Mouse (Mus musculus): ENCODE measurements around the gene Opcml. TPM values are rescaled to one million over a fixed set of nuclear protein-coding genes. Genes with fewer than 3 reads are reported as not detected.
A peak's percentile ranks its signal among the peaks of the same experiment; 100 is the strongest.

The Opcml gene
- total RNA-seq, 1 experiment, result 0.49 TPM

DNA sequence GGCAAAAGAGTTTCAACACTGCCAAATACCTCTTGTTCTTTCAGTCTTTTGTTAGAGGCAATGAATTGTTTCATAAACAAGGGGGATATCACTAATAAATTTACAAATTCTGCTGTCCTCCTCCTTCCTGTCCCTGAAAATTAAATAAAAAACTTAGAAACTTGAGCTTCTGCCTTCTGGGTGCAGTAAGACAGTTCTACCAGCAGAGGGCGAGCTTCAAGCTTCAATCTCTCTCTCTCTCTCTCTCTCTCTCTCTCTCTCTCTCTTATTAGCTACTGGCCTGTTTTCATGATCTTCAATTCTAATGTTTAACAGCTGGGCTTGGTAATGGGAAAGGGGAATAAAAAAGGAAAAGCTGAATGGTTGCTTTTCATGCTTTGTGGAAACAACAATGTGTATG lies 615.2 kb downstream of the Opcml start:
- no peak overlapping the region for H3K27ac ChIP-seq (ENCODE audit: insufficient read depth, low read depth, low read length, poor library complexity, severe bottlenecking)
- H3K4me1 ChIP-seq (ENCODE audit: control insufficient read depth in 2 of 2, insufficient read depth in 2 of 2, low read length in 2 of 2, poor library complexity in 1 of 2), result 0 out of 4 replicates have a peak, but pooled peaks cover 0 to 2% of the 10 kb centered on the region in 2 experiments
- H3K9ac ChIP-seq (ENCODE audit: insufficient read depth, low read depth, low read length, poor library complexity, severe bottlenecking), result no peak overlapping the region
- in situ Hi-C loops (cut with MboI; ENCODE audit: low sequenced_read_pairs in 2 of 2, unreplicated experiment in 2 of 2), result no loop called here
- H3K9me3 ChIP-seq (ENCODE audit: control insufficient read depth, insufficient read depth, low read depth, low read length), result no peaks in the 10 kb centered on the region
- TF ChIP-seq CHD2 (IDR thresholded peaks at IDR 0.05; ENCODE audit: low read depth, low read length) (no peak), MAFK (IDR thresholded peaks at IDR 0.05; ENCODE audit: insufficient read depth, low read depth, low read length) (no peak), ZNF384 (IDR thresholded peaks at IDR 0.05; ENCODE audit: low read depth, low read length) (no peak), HCFC1 (IDR thresholded peaks at IDR 0.05; ENCODE audit: borderline replicate concordance, insufficient read depth, low read length) (no peak), ZC3H11A (IDR thresholded peaks at IDR 0.05; ENCODE audit: borderline replicate concordance, low read depth, low read length) (peak; percentile 15; the same call in 1 of the 2 replicates)
- no peak overlapping the region for H3K4me3 ChIP-seq (ENCODE audit: insufficient read depth in 1 of 2, low read depth in 1 of 2, low read length in 2 of 2, poor library complexity in 1 of 2, severe bottlenecking in 1 of 2)
- peak; percentile 19 for DNase-seq (ENCODE audit: low read depth, low spot score)
- H3K36me3 ChIP-seq (ENCODE audit: control insufficient read depth, insufficient read depth, low read length, poor library complexity, severe bottlenecking), result no peaks in the 10 kb centered on the region

- Histone ChIP-seq H3K4me3 (ENCODE audit: insufficient read depth in 1 of 2, low read depth in 1 of 2, low read length in 2 of 2, poor library complexity in 1 of 2, severe bottlenecking in 1 of 2) (no peak overlapping the region), H3K9ac (ENCODE audit: insufficient read depth, low read depth, low read length, poor library complexity, severe bottlenecking) (no peak overlapping the region), H3K36me3 (ENCODE audit: control insufficient read depth, insufficient read depth, low read length, poor library complexity, severe bottlenecking) (no peaks in the 10 kb centered on the region), H3K27ac (ENCODE audit: insufficient read depth, low read depth, low read length, poor library complexity, severe bottlenecking) (no peak overlapping the region), H3K9me3 (ENCODE audit: control insufficient read depth, insufficient read depth, low read depth, low read length) (no peaks in the 10 kb centered on the region), H3K4me1 (ENCODE audit: control insufficient read depth in 2 of 2, insufficient read depth in 2 of 2, low read length in 2 of 2, poor library complexity in 1 of 2) (no peaks in the 10 kb centered on the region)
- TF ChIP-seq ZC3H11A (IDR thresholded peaks at IDR 0.05; ENCODE audit: borderline replicate concordance, low read depth, low read length) (no peak), MAFK (IDR thresholded peaks at IDR 0.05; ENCODE audit: insufficient read depth, low read depth, low read length) (no peak), HCFC1 (IDR thresholded peaks at IDR 0.05; ENCODE audit: borderline replicate concordance, insufficient read depth, low read length) (no peak), CHD2 (IDR thresholded peaks at IDR 0.05; ENCODE audit: low read depth, low read length) (no peak), ZNF384 (IDR thresholded peaks at IDR 0.05; ENCODE audit: low read depth, low read length) (no peak)
- in situ Hi-C loops (cut with MboI; ENCODE audit: low sequenced_read_pairs in 2 of 2, unreplicated experiment in 2 of 2), result no loop called here
- no peak for DNase-seq (ENCODE audit: low read depth, low spot score)
Observed at GRCm38 (mm10) chr9:28420808-28421207, 630.2 kb downstream of the Opcml start.

- Histone ChIP-seq H3K27ac (ENCODE audit: insufficient read depth, low read depth, low read length, poor library complexity, severe bottlenecking) (no peak overlapping the region), H3K9ac (ENCODE audit: insufficient read depth, low read depth, low read length, poor library complexity, severe bottlenecking) (no peak overlapping the region), H3K4me1 (ENCODE audit: control insufficient read depth in 2 of 2, insufficient read depth in 2 of 2, low read length in 2 of 2, poor library complexity in 1 of 2) (no peaks in the 10 kb centered on the region), H3K36me3 (ENCODE audit: control insufficient read depth, insufficient read depth, low read length, poor library complexity, severe bottlenecking) (no peaks in the 10 kb centered on the region), H3K9me3 (ENCODE audit: control insufficient read depth, insufficient read depth, low read depth, low read length) (no peaks in the 10 kb centered on the region), H3K4me3 (ENCODE audit: insufficient read depth in 1 of 2, low read depth in 1 of 2, low read length in 2 of 2, poor library complexity in 1 of 2, severe bottlenecking in 1 of 2) (no peak overlapping the region)
- no peak for DNase-seq (ENCODE audit: low read depth, low spot score)
- in situ Hi-C loops (cut with MboI; ENCODE audit: low sequenced_read_pairs in 2 of 2, unreplicated experiment in 2 of 2), result no loop called here
- TF ChIP-seq ZC3H11A (IDR thresholded peaks at IDR 0.05; ENCODE audit: borderline replicate concordance, low read depth, low read length), result no peak
- no peak for TF ChIP-seq CHD2 (IDR thresholded peaks at IDR 0.05; ENCODE audit: low read depth, low read length)
- TF ChIP-seq ZNF384 (IDR thresholded peaks at IDR 0.05; ENCODE audit: low read depth, low read length), result no peak
- TF ChIP-seq HCFC1 (IDR thresholded peaks at IDR 0.05; ENCODE audit: borderline replicate concordance, insufficient read depth, low read length), result no peak
- no peak for TF ChIP-seq MAFK (IDR thresholded peaks at IDR 0.05; ENCODE audit: insufficient read depth, low read depth, low read length)
Observed at GRCm38 (mm10) chr9:28423407-28423806, 632.8 kb downstream of the Opcml start.

GRCm38 (mm10) chr9:28432159-28432558 lies 641.6 kb downstream of the Opcml start:
- TF ChIP-seq CHD2 (IDR thresholded peaks at IDR 0.05; ENCODE audit: low read depth, low read length), result no peak
- no peak for TF ChIP-seq MAFK (IDR thresholded peaks at IDR 0.05; ENCODE audit: insufficient read depth, low read depth, low read length)
- TF ChIP-seq HCFC1 (IDR thresholded peaks at IDR 0.05; ENCODE audit: borderline replicate concordance, insufficient read depth, low read length), result no peak
- TF ChIP-seq ZNF384 (IDR thresholded peaks at IDR 0.05; ENCODE audit: low read depth, low read length), result no peak
- TF ChIP-seq ZC3H11A (IDR thresholded peaks at IDR 0.05; ENCODE audit: borderline replicate concordance, low read depth, low read length), result no peak
- no peak overlapping the region for H3K9ac ChIP-seq (ENCODE audit: insufficient read depth, low read depth, low read length, poor library complexity, severe bottlenecking)
- no peaks in the 10 kb centered on the region for H3K9me3 ChIP-seq (ENCODE audit: control insufficient read depth, insufficient read depth, low read depth, low read length)
- H3K4me1 ChIP-seq (ENCODE audit: control insufficient read depth in 2 of 2, insufficient read depth in 2 of 2, low read length in 2 of 2, poor library complexity in 1 of 2), result no peaks in the 10 kb centered on the region
- no peak overlapping the region for H3K4me3 ChIP-seq (ENCODE audit: insufficient read depth in 1 of 2, low read depth in 1 of 2, low read length in 2 of 2, poor library complexity in 1 of 2, severe bottlenecking in 1 of 2)
- H3K27ac ChIP-seq (ENCODE audit: insufficient read depth, low read depth, low read length, poor library complexity, severe bottlenecking), result no peak overlapping the region
- in situ Hi-C loops (cut with MboI; ENCODE audit: low sequenced_read_pairs in 2 of 2, unreplicated experiment in 2 of 2), result no loop called here
- no peak for DNase-seq (ENCODE audit: low read depth, low spot score)
- no peaks in the 10 kb centered on the region for H3K36me3 ChIP-seq (ENCODE audit: control insufficient read depth, insufficient read depth, low read length, poor library complexity, severe bottlenecking)

DNA sequence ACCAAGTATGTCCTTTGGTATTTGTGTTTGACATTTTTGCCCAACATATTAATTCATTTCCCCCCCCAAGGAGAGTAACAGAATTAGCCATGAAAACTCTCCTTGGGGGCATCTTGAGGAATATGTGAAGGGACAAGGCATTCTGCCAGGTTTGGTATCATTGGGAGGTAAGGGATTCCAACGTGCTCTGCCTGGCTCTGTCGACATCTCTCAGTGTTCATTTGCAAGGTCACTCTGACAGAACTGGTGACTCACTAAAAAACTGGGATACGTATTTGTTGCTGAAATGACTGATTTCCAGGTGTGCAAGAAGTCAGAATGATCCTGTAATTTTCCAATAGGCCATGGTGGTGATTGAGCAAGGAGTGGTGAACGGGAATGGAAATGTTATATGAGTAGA lies 648.2 kb downstream of the Opcml start:
- in situ Hi-C loops (cut with MboI; ENCODE audit: low sequenced_read_pairs in 2 of 2, unreplicated experiment in 2 of 2), result no loop called here
- no peaks in the 10 kb centered on the region for H3K4me1 ChIP-seq (ENCODE audit: control insufficient read depth in 2 of 2, insufficient read depth in 2 of 2, low read length in 2 of 2, poor library complexity in 1 of 2)
- H3K9me3 ChIP-seq (ENCODE audit: control insufficient read depth, insufficient read depth, low read depth, low read length), result no peaks in the 10 kb centered on the region
- no peak for DNase-seq (ENCODE audit: low read depth, low spot score)
- no peak for TF ChIP-seq ZC3H11A (IDR thresholded peaks at IDR 0.05; ENCODE audit: borderline replicate concordance, low read depth, low read length)
- TF ChIP-seq HCFC1 (IDR thresholded peaks at IDR 0.05; ENCODE audit: borderline replicate concordance, insufficient read depth, low read length), result no peak
- no peak for TF ChIP-seq ZNF384 (IDR thresholded peaks at IDR 0.05; ENCODE audit: low read depth, low read length)
- TF ChIP-seq CHD2 (IDR thresholded peaks at IDR 0.05; ENCODE audit: low read depth, low read length), result no peak
- TF ChIP-seq MAFK (IDR thresholded peaks at IDR 0.05; ENCODE audit: insufficient read depth, low read depth, low read length), result no peak
- no peak overlapping the region for H3K4me3 ChIP-seq (ENCODE audit: insufficient read depth in 1 of 2, low read depth in 1 of 2, low read length in 2 of 2, poor library complexity in 1 of 2, severe bottlenecking in 1 of 2)
- H3K27ac ChIP-seq (ENCODE audit: insufficient read depth, low read depth, low read length, poor library complexity, severe bottlenecking), result no peak overlapping the region
- H3K36me3 ChIP-seq (ENCODE audit: control insufficient read depth, insufficient read depth, low read length, poor library complexity, severe bottlenecking), result no peaks in the 10 kb centered on the region
- H3K9ac ChIP-seq (ENCODE audit: insufficient read depth, low read depth, low read length, poor library complexity, severe bottlenecking), result no peak overlapping the region
